In the genomic region with DNA sequence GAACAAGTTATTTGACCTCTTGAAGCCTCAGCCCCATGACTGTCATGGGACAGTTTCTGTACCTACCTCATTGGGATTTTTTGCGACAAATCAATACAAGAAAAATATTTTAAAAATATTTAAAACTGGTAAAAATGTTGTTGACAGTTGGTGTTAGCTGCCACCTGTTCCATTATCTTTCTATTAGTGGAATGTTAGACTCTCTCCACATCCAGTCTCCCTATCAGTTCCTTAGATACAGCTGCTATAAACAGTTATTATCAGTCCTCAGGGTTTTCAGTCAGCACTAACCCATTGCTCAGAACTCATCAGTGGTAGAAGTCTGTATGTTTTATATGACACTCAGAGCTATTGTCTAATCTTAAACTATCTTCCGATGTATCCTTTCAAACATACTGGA, we compare ENCODE assay signal across 30 mouse cellular contexts.
"Had no signal": no experiment of that assay in that cellular context is flagged by ENCODE, and none has a peak within 500 bp of the region (broad histone marks: within the 10 kb centered on the region; RNA-seq: fewer than 3 reads in every experiment).

No protein-coding gene starts in this region.

- H3K9ac ChIP-seq: limb, embryonic 12.5 days; limb, embryonic 13.5 days; limb, embryonic 15.5 days; liver, embryonic 12.5 days; liver, embryonic 13.5 days; liver, embryonic 14.5 days; liver, embryonic 15.5 days; liver, postnatal 0 days; lung, embryonic 14.5 days; lung, embryonic 15.5 days; midbrain, embryonic 12.5 days; midbrain, embryonic 13.5 days; midbrain, embryonic 15.5 days; neural tube, embryonic 12.5 days had no signal

- H3K9me3 ChIP-seq: limb, embryonic 10.5 days; limb, embryonic 12.5 days; limb, embryonic 13.5 days; limb, embryonic 15.5 days; liver, embryonic 12.5 days; liver, embryonic 13.5 days; liver, embryonic 15.5 days; lung, embryonic 15.5 days; megakaryocyte, embryonic 14.5 days; midbrain, embryonic 10.5 days; midbrain, embryonic 12.5 days; midbrain, embryonic 13.5 days; midbrain, embryonic 15.5 days; neural tube, embryonic 12.5 days had no signal

- H3K27me3 ChIP-seq: limb, embryonic 12.5 days; limb, embryonic 13.5 days; limb, embryonic 15.5 days; liver, embryonic 12.5 days; liver, embryonic 13.5 days; liver, embryonic 15.5 days; lung, embryonic 15.5 days; megakaryocyte, embryonic 14.5 days; midbrain, embryonic 12.5 days; midbrain, embryonic 13.5 days; midbrain, embryonic 15.5 days; neural tube, embryonic 12.5 days had no signal

- DNase-seq: left cerebral cortex, postnatal 4 days; liver; liver, embryonic 13.5 days; liver, postnatal 0 days; lung, adult 18-20 months; lung, adult 2 months; lung, embryonic 14.5 days; lung, postnatal 10 days; lung, postnatal 14 days; lung, postnatal 36 days; lung, postnatal 4 days; midbrain, embryonic 14.5 days had no signal

- H3K27ac ChIP-seq: limb, embryonic 10.5 days; limb, embryonic 12.5 days; limb, embryonic 13.5 days; limb, embryonic 15.5 days; liver, embryonic 12.5 days; liver, embryonic 13.5 days; liver, embryonic 14.5 days; liver, embryonic 15.5 days; lung, embryonic 15.5 days; macrophage; midbrain, embryonic 10.5 days; midbrain, embryonic 12.5 days; midbrain, embryonic 13.5 days; midbrain, embryonic 15.5 days; neural tube, embryonic 12.5 days had no signal

- ATAC-seq: liver, embryonic 12.5 days; liver, postnatal 0 days; lung, postnatal 0 days; midbrain, embryonic 13.5 days; midbrain, embryonic 15.5 days; midbrain, embryonic 16.5 days had no signal

- H3K4me1 ChIP-seq: limb, embryonic 10.5 days; limb, embryonic 12.5 days; limb, embryonic 13.5 days; limb, embryonic 15.5 days; liver, embryonic 12.5 days; liver, embryonic 13.5 days; liver, embryonic 15.5 days; neural tube, embryonic 12.5 days had no signal

- H3K36me3 ChIP-seq: limb, embryonic 10.5 days; limb, embryonic 12.5 days; limb, embryonic 15.5 days; liver, embryonic 12.5 days; liver, embryonic 13.5 days; liver, embryonic 15.5 days; lung, embryonic 15.5 days; midbrain, embryonic 10.5 days; midbrain, embryonic 12.5 days; midbrain, embryonic 13.5 days; midbrain, embryonic 15.5 days; neural tube, embryonic 12.5 days had no signal

- H3K4me3 ChIP-seq: limb, embryonic 10.5 days; limb, embryonic 12.5 days; limb, embryonic 13.5 days; limb, embryonic 15.5 days; liver, embryonic 12.5 days; liver, embryonic 13.5 days; liver, embryonic 15.5 days; lung, embryonic 15.5 days; megakaryocyte, embryonic 14.5 days; midbrain, embryonic 10.5 days; midbrain, embryonic 12.5 days; midbrain, embryonic 13.5 days; midbrain, embryonic 15.5 days; myocyte; neural tube, embryonic 12.5 days had no signal
